ENCODE assay signal across 18 mouse cellular contexts in the genomic region with DNA sequence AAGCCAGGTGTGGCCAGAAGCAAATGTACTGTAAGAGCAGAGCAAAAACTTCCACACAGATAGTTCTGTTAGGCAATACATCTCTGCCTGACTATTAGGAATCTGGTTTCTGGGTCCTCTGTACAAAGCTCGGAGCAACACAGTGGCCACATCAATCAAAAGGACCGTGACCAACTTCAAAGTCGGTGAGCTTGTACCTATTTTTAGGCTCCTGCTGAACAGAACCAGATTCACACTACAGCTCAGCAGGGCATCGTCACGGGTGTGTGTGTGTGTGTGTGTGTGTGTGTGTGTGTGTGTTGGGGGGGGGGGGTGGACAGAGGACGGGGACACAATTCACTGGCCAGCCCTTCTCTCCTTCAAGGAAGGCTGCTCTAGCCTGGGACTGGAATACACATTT. TPM values are rescaled to one million over a fixed set of nuclear protein-coding genes. Genes with fewer than 3 reads are reported as not detected.
DNase-seq lines count a peak whose midpoint lies in the region; ATAC-seq and TF ChIP-seq lines count a peak whose summit lies in the region.
"Had no signal": no experiment of that assay in that cellular context is flagged by ENCODE, and none has a peak within 500 bp of the region (broad histone marks: within the 10 kb centered on the region; RNA-seq: fewer than 3 reads in every experiment).

No protein-coding gene starts in this region.

- H3K9me3 ChIP-seq in forebrain, embryonic 10.5 days: no peaks in the 10 kb centered on the region
- no peaks in the 10 kb centered on the region for H3K9me3 ChIP-seq in forebrain, embryonic 15.5 days
- no peaks in the 10 kb centered on the region for H3K9me3 ChIP-seq in lung, embryonic 14.5 days (ENCODE audit: low read depth, low read length)
- H3K9me3 ChIP-seq in lung, postnatal 0 days (ENCODE audit: low read length): no peaks in the 10 kb centered on the region
- H3K9me3 ChIP-seq in hindbrain, postnatal 0 days (ENCODE audit: low read length): no peaks in the 10 kb centered on the region
- H3K9me3 ChIP-seq: embryonic facial prominence, embryonic 13.5 days; limb, embryonic 15.5 days had no signal

- intact Hi-C loops in left cerebral cortex, postnatal 14 days (cut with DNase I): no loop called here

- H3K4me2 ChIP-seq in forebrain, embryonic 15.5 days (replicated peaks): no peak overlapping the region
- no peak overlapping the region for H3K4me2 ChIP-seq in lung, embryonic 14.5 days
- no peak overlapping the region for H3K4me2 ChIP-seq in lung, postnatal 0 days (replicated peaks; ENCODE audit: low read depth, low read length)
- H3K4me2 ChIP-seq in hindbrain, postnatal 0 days (ENCODE audit: low read depth, low read length): no peak overlapping the region
- H3K4me2 ChIP-seq: embryonic facial prominence, embryonic 13.5 days; limb, embryonic 15.5 days had no signal

- peak overlapping the region; percentile 85 for H3K27ac ChIP-seq in forebrain, embryonic 10.5 days
- H3K27ac ChIP-seq in forebrain, embryonic 15.5 days (replicated peaks): no peak overlapping the region
- 0 out of 2 replicates have a peak overlapping the region, but pooled peaks have one; percentile 4 for H3K27ac ChIP-seq in lung, embryonic 14.5 days (ENCODE audit: low read depth)
- H3K27ac ChIP-seq in lung, postnatal 0 days (ENCODE audit: low read length): no peak overlapping the region
- H3K27ac ChIP-seq in hindbrain, postnatal 0 days: no peak overlapping the region
- H3K27ac ChIP-seq: embryonic facial prominence, embryonic 13.5 days; limb, embryonic 15.5 days had no signal

- TF ChIP-seq CTCF in lung, embryonic 14.5 days (IDR thresholded peaks at IDR 0.05; ENCODE audit: low read depth): no peak
- TF ChIP-seq CTCF in lung, postnatal 0 days (IDR thresholded peaks at IDR 0.05): no peak
- no peak for TF ChIP-seq CTCF in hindbrain, postnatal 0 days (IDR thresholded peaks at IDR 0.05; ENCODE audit: low read depth)

- no peak for DNase-seq in forebrain, embryonic 10.5 days (ENCODE audit: extremely low spot score, low spot score)
- peak; percentile 10 for DNase-seq in lung, embryonic 14.5 days
- DNase-seq in lung, postnatal 0 days (ENCODE audit: low spot score): no peak
- DNase-seq in adrenal gland, postnatal 14 days: peak; percentile 57
- DNase-seq in hindbrain, postnatal 0 days (ENCODE audit: low spot score): no peak
- no peak for DNase-seq in left cerebral cortex, postnatal 14 days (ENCODE audit: low spot score in 2 of 2)
- DNase-seq in gastrocnemius, postnatal 10 days: no peak
- DNase-seq: cerebellum, postnatal 10 days; heart, postnatal 36 days; kidney, postnatal 14 days; lung, adult 18-20 months; retina, postnatal 1 day; spleen, adult 18-20 months; thymus, postnatal 25 days had no signal

- no peak for TF ChIP-seq EP300 in lung, postnatal 0 days (IDR thresholded peaks at IDR 0.05)

- peaks cover 61% of the 10 kb centered on the region for H3K4me1 ChIP-seq in forebrain, embryonic 10.5 days
- peaks cover 25% of the 10 kb centered on the region for H3K4me1 ChIP-seq in forebrain, embryonic 15.5 days
- H3K4me1 ChIP-seq in lung, embryonic 14.5 days (ENCODE audit: insufficient read depth): peaks cover 13% of the 10 kb centered on the region; the same call in 1 of the 2 replicates
- no peaks in the 10 kb centered on the region for H3K4me1 ChIP-seq in lung, postnatal 0 days (ENCODE audit: insufficient read depth, low read depth, low read length)
- no peaks in the 10 kb centered on the region for H3K4me1 ChIP-seq in hindbrain, postnatal 0 days (ENCODE audit: insufficient read depth, low read length)

- ATAC-seq in forebrain, embryonic 15.5 days (replicated peaks): no peak
- ATAC-seq in lung, embryonic 14.5 days (ENCODE audit: insufficient read depth): no peak
- no peak for ATAC-seq in lung, postnatal 0 days
- ATAC-seq in hindbrain, postnatal 0 days: peak; percentile 13; the same call in 1 of the 2 replicates
- ATAC-seq: intestine, postnatal 0 days had no signal

- no peak overlapping the region for H3K9ac ChIP-seq in forebrain, embryonic 15.5 days (replicated peaks)
- no peak overlapping the region for H3K9ac ChIP-seq in lung, embryonic 14.5 days
- no peak overlapping the region for H3K9ac ChIP-seq in lung, postnatal 0 days (replicated peaks; ENCODE audit: low read depth)
- H3K9ac ChIP-seq in hindbrain, postnatal 0 days (replicated peaks; ENCODE audit: low read length): no peak overlapping the region
- H3K9ac ChIP-seq: embryonic facial prominence, embryonic 13.5 days; limb, embryonic 15.5 days had no signal

- 67% methylated on average over 6 of the region's 6 CpGs for WGBS in forebrain, embryonic 10.5 days
- 64% methylated on average over 6 of the region's 6 CpGs for WGBS in forebrain, embryonic 15.5 days
- 54% methylated on average over 6 of the region's 6 CpGs for WGBS in lung, embryonic 14.5 days
- 57% methylated on average over 6 of the region's 6 CpGs for WGBS in lung, postnatal 0 days
- 26% methylated on average over 6 of the region's 6 CpGs for WGBS in hindbrain, postnatal 0 days

- H3K36me3 ChIP-seq in forebrain, embryonic 10.5 days (replicated peaks): peaks cover 100% of the 10 kb centered on the region
- peaks cover 33% of the 10 kb centered on the region for H3K36me3 ChIP-seq in forebrain, embryonic 15.5 days
- H3K36me3 ChIP-seq in lung, embryonic 14.5 days (ENCODE audit: insufficient read depth): peaks cover 96% of the 10 kb centered on the region
- H3K36me3 ChIP-seq in lung, postnatal 0 days (ENCODE audit: insufficient read depth, low read length): peaks cover 32% of the 10 kb centered on the region
- peaks cover 70% of the 10 kb centered on the region for H3K36me3 ChIP-seq in hindbrain, postnatal 0 days (ENCODE audit: insufficient read depth, low read length)

- H3K27me3 ChIP-seq in forebrain, embryonic 10.5 days (ENCODE audit: poor library complexity, severe bottlenecking): no peaks in the 10 kb centered on the region
- no peaks in the 10 kb centered on the region for H3K27me3 ChIP-seq in forebrain, embryonic 15.5 days
- H3K27me3 ChIP-seq in lung, embryonic 14.5 days (ENCODE audit: insufficient read depth, low read length): no peaks in the 10 kb centered on the region
- H3K27me3 ChIP-seq in lung, postnatal 0 days (replicated peaks; ENCODE audit: insufficient read depth, low read length): no peaks in the 10 kb centered on the region
- H3K27me3 ChIP-seq in hindbrain, postnatal 0 days (ENCODE audit: insufficient read depth, low read length): no peaks in the 10 kb centered on the region
- H3K27me3 ChIP-seq: embryonic facial prominence, embryonic 13.5 days; limb, embryonic 15.5 days had no signal

- H3K4me3 ChIP-seq in forebrain, embryonic 10.5 days: no peak overlapping the region
- no peak overlapping the region for H3K4me3 ChIP-seq in forebrain, embryonic 15.5 days
- H3K4me3 ChIP-seq in lung, embryonic 14.5 days (ENCODE audit: low read depth, low read length): no peak overlapping the region
- H3K4me3 ChIP-seq in lung, postnatal 0 days (ENCODE audit: low read depth, low read length): no peak overlapping the region
- no peak overlapping the region for H3K4me3 ChIP-seq in hindbrain, postnatal 0 days (ENCODE audit: low read length)
- H3K4me3 ChIP-seq: embryonic facial prominence, embryonic 13.5 days; limb, embryonic 15.5 days had no signal

RNA-seq across cellular contexts. Expression of gene Fancc, which starts 15.3 kb away (rescaled TPM):
- 22.4 and 23.9 TPM in 2 replicates for polyA plus RNA-seq in forebrain, embryonic 10.5 days (2016; fragmentation: Nextera tagmentation; extraction: Ambion mirVana)
- 13.2 and 14.5 TPM in 2 replicates for polyA plus RNA-seq in forebrain, embryonic 15.5 days (2015; fragmentation: Nextera tagmentation; extraction: Ambion mirVana)
- polyA plus RNA-seq in lung, embryonic 14.5 days (2014; fragmentation: Nextera tagmentation; extraction: Ambion mirVana): 25.9 and 27.4 TPM in 2 replicates
- 26.0 and 37.6 TPM in 2 replicates for polyA plus RNA-seq in lung, postnatal 0 days (2015; fragmentation: Nextera tagmentation; extraction: Ambion mirVana)
- total RNA-seq in adrenal gland, postnatal 14 days (2021): 8.9 and 14.0 TPM in 2 replicates
- 17.7 and 25.9 TPM in 2 replicates for total RNA-seq in hindbrain, postnatal 0 days (2014; rRNA removed)
- 11.4 and 11.9 TPM in 2 replicates for polyA plus RNA-seq in hindbrain, postnatal 0 days (2015; fragmentation: Nextera tagmentation; extraction: Ambion mirVana)
- total RNA-seq in left cerebral cortex, postnatal 14 days (2021): 1 to 10 TPM; 5.4 to 5.6 TPM
- total RNA-seq in gastrocnemius, postnatal 10 days (2021): 1 to 10 TPM; 5.2 to 7.0 TPM

Comparison
In these comparisons a context has a peak if more than half of its experiments do, and no peak if none do; other contexts are left out.
1. DNase-seq: peak in lung, embryonic 14.5 days (single experiment) and adrenal gland, postnatal 14 days (single experiment); none in forebrain, embryonic 10.5 days (single experiment), lung, postnatal 0 days (single experiment), hindbrain, postnatal 0 days (single experiment), left cerebral cortex, postnatal 14 days (0 of 2) and gastrocnemius, postnatal 10 days (single experiment).
2. H3K27ac ChIP-seq: peak in forebrain, embryonic 10.5 days (single experiment) and lung, embryonic 14.5 days (single experiment); none in forebrain, embryonic 15.5 days (single experiment), lung, postnatal 0 days (single experiment) and hindbrain, postnatal 0 days (single experiment).